In the genomic region with DNA sequence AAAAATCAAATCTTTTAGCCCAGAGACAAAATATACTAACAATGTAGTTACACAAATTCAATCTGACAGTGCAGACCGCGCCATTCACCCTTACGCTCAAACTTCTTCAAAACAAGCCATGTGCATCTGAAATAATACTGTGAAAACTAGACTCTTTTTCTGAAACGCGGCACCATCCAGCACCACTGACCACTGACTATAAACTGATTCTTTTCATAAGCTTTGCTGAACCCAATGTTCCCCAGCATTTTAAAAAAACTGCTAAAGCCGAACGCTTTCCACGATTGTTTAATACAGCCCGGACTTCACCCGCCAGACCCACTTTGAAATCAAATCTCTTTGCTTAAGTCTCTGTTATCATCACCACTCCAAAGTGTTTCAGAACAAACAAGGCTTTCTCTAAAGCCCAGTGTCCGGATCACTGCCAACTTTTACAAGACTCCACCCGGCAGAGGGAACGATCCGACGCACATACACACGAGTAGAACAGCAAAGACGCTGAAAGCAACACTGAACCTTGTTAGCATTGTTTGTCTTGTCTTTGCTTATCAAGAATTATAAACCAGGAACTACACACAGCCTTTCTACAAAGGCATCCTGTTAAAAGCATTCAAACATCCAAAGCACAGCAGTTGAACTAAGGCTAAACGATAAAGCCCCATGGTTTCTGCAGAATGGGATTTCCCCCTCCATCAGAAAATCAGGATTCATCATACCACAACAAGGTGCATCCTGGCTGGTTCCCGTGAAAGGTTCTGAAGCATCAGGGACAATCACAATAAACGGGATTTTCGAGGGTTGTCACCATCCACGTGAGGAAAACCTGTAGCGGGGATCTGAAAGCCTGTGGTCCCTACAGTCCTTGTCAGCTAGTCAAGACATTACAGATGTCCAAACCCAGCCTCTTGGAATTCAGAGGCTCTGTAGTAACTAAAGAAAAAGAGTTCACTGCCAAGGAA, we compare ENCODE assay signal across 9 mouse cellular contexts. TPM values are rescaled to one million over a fixed set of nuclear protein-coding genes. Genes with fewer than 3 reads are reported as not detected.
DNase-seq lines count a peak whose midpoint lies in the region; ATAC-seq and TF ChIP-seq lines count a peak whose summit lies in the region.
"Had no signal": no experiment of that assay in that cellular context is flagged by ENCODE, and none has a peak within 500 bp of the region (broad histone marks: within the 10 kb centered on the region; RNA-seq: fewer than 3 reads in every experiment).

No protein-coding gene starts in this region.

- no peaks in the 10 kb centered on the region for H3K27me3 ChIP-seq in embryonic facial prominence, embryonic 11.5 days (ENCODE audit: control insufficient read depth, insufficient read depth, low read length)
- no peaks in the 10 kb centered on the region for H3K27me3 ChIP-seq in forebrain, embryonic 13.5 days
- no peaks in the 10 kb centered on the region for H3K27me3 ChIP-seq in hindbrain, embryonic 14.5 days (ENCODE audit: control insufficient read depth, insufficient read depth, low read length)
- H3K27me3 ChIP-seq in midbrain, embryonic 14.5 days (ENCODE audit: control insufficient read depth, insufficient read depth, low read length) = no peaks in the 10 kb centered on the region
- H3K27me3 ChIP-seq in kidney, adult 2 months (replicated peaks; ENCODE audit: control insufficient read depth, insufficient read depth, low read length) = no peaks in the 10 kb centered on the region
- H3K27me3 ChIP-seq: embryonic facial prominence, embryonic 13.5 days had no signal

- no peak overlapping the region for H3K4me2 ChIP-seq in embryonic facial prominence, embryonic 11.5 days (ENCODE audit: low read depth, low read length)
- H3K4me2 ChIP-seq in forebrain, embryonic 13.5 days = peak overlapping the region; percentile 60
- H3K4me2 ChIP-seq in hindbrain, embryonic 14.5 days (replicated peaks) = peak overlapping the region; percentile 38
- H3K4me2 ChIP-seq in midbrain, embryonic 14.5 days (ENCODE audit: low read length) = peak overlapping the region; percentile 64
- H3K4me2 ChIP-seq: embryonic facial prominence, embryonic 13.5 days had no signal

- no peaks in the 10 kb centered on the region for H3K9me3 ChIP-seq in embryonic facial prominence, embryonic 11.5 days (replicated peaks; ENCODE audit: control insufficient read depth, low read length)
- H3K9me3 ChIP-seq in forebrain, embryonic 13.5 days (replicated peaks) = no peaks in the 10 kb centered on the region
- no peaks in the 10 kb centered on the region for H3K9me3 ChIP-seq in hindbrain, embryonic 14.5 days (ENCODE audit: control insufficient read depth, low read length)
- H3K9me3 ChIP-seq in midbrain, embryonic 14.5 days (ENCODE audit: control insufficient read depth, low read length) = no peaks in the 10 kb centered on the region
- H3K9me3 ChIP-seq: embryonic facial prominence, embryonic 13.5 days had no signal

- TF ChIP-seq POLR2A in kidney, adult 2 months (IDR thresholded peaks at IDR 0.05; ENCODE audit: low read depth, low read length) = no peak

- WGBS in embryonic facial prominence, embryonic 11.5 days = 65% methylated on average over 23 of the region's 23 CpGs
- 12% methylated on average over 23 of the region's 23 CpGs for WGBS in forebrain, embryonic 13.5 days
- 41% methylated on average over 23 of the region's 23 CpGs for WGBS in hindbrain, embryonic 14.5 days
- 6% methylated on average over 23 of the region's 23 CpGs for WGBS in midbrain, embryonic 14.5 days
- 75% methylated on average over 23 of the region's 23 CpGs for WGBS in kidney, adult 2 months

- H3K4me3 ChIP-seq in embryonic facial prominence, embryonic 11.5 days (ENCODE audit: low read depth, low read length) = peak overlapping the region; percentile 5; the same call in 1 of the 2 replicates
- H3K4me3 ChIP-seq in forebrain, embryonic 13.5 days = peak overlapping the region; percentile 35
- peak overlapping the region; percentile 8; the same call in 1 of the 2 replicates for H3K4me3 ChIP-seq in hindbrain, embryonic 14.5 days (replicated peaks; ENCODE audit: low read length)
- H3K4me3 ChIP-seq in midbrain, embryonic 14.5 days (replicated peaks; ENCODE audit: low read depth, low read length) = peak overlapping the region; percentile 33
- H3K4me3 ChIP-seq in kidney, adult 2 months (ENCODE audit: insufficient read depth, low read depth, low read length) = no peak overlapping the region
- H3K4me3 ChIP-seq: embryonic facial prominence, embryonic 13.5 days had no signal

- no peaks in the 10 kb centered on the region for H3K4me1 ChIP-seq in embryonic facial prominence, embryonic 11.5 days (ENCODE audit: control insufficient read depth, insufficient read depth, low read length)
- H3K4me1 ChIP-seq in forebrain, embryonic 13.5 days = peaks cover 27% of the 10 kb centered on the region
- no peaks in the 10 kb centered on the region for H3K4me1 ChIP-seq in hindbrain, embryonic 14.5 days (replicated peaks; ENCODE audit: control insufficient read depth, insufficient read depth, low read length)
- peaks cover 11% of the 10 kb centered on the region for H3K4me1 ChIP-seq in midbrain, embryonic 14.5 days (ENCODE audit: control insufficient read depth, insufficient read depth, low read length)
- no peaks in the 10 kb centered on the region for H3K4me1 ChIP-seq in kidney, adult 2 months (ENCODE audit: control insufficient read depth, insufficient read depth, low read length)
- H3K4me1 ChIP-seq: embryonic facial prominence, embryonic 13.5 days had no signal

- no peaks in the 10 kb centered on the region for H3K36me3 ChIP-seq in embryonic facial prominence, embryonic 11.5 days (replicated peaks; ENCODE audit: control insufficient read depth, insufficient read depth, low read depth, low read length)
- H3K36me3 ChIP-seq in forebrain, embryonic 13.5 days (ENCODE audit: poor library complexity, severe bottlenecking) = no peaks in the 10 kb centered on the region
- H3K36me3 ChIP-seq in hindbrain, embryonic 14.5 days (replicated peaks; ENCODE audit: control insufficient read depth, insufficient read depth) = no peaks in the 10 kb centered on the region
- no peaks in the 10 kb centered on the region for H3K36me3 ChIP-seq in midbrain, embryonic 14.5 days (ENCODE audit: control insufficient read depth, insufficient read depth, low read length)
- no peaks in the 10 kb centered on the region for H3K36me3 ChIP-seq in kidney, adult 2 months (ENCODE audit: control insufficient read depth, insufficient read depth, low read length)
- H3K36me3 ChIP-seq: embryonic facial prominence, embryonic 13.5 days had no signal

- ATAC-seq in embryonic facial prominence, embryonic 11.5 days (replicated peaks; ENCODE audit: insufficient number of reproducible peaks, low FRiP score, low TSS enrichment, low read depth) = no peak
- ATAC-seq in forebrain, embryonic 13.5 days = peak; percentile 16; the same call in 1 of the 2 replicates
- peak; percentile 51; the same call in 1 of the 2 replicates for ATAC-seq in hindbrain, embryonic 14.5 days (ENCODE audit: low FRiP score)
- ATAC-seq in midbrain, embryonic 14.5 days (ENCODE audit: low FRiP score, low TSS enrichment) = no peak; the same call in 1 of the 2 replicates
- no peak for ATAC-seq in monocyte, adult 5-6 weeks (replicated peaks; ENCODE audit: insufficient number of reproducible peaks, low FRiP score, low TSS enrichment, poor library complexity, severe bottlenecking)

- no peak overlapping the region for H3K27ac ChIP-seq in embryonic facial prominence, embryonic 11.5 days (replicated peaks; ENCODE audit: low read depth, low read length)
- peak overlapping the region; percentile 63 for H3K27ac ChIP-seq in forebrain, embryonic 13.5 days
- no peak overlapping the region for H3K27ac ChIP-seq in hindbrain, embryonic 14.5 days
- H3K27ac ChIP-seq in midbrain, embryonic 14.5 days (replicated peaks; ENCODE audit: low read depth, low read length) = no peak overlapping the region
- H3K27ac ChIP-seq in kidney, adult 2 months (ENCODE audit: insufficient read depth, low read depth, low read length) = no peak overlapping the region
- H3K27ac ChIP-seq: embryonic facial prominence, embryonic 13.5 days had no signal

- H3K9ac ChIP-seq in embryonic facial prominence, embryonic 11.5 days (replicated peaks; ENCODE audit: low read length) = 0 out of 2 replicates have a peak overlapping the region, but pooled peaks have one; percentile 9
- H3K9ac ChIP-seq in forebrain, embryonic 13.5 days = peak overlapping the region; percentile 59
- peak overlapping the region; percentile 35; the same call in 1 of the 2 replicates for H3K9ac ChIP-seq in hindbrain, embryonic 14.5 days
- peak overlapping the region; percentile 34; the same call in 1 of the 2 replicates for H3K9ac ChIP-seq in midbrain, embryonic 14.5 days (replicated peaks; ENCODE audit: low read length)
- H3K9ac ChIP-seq: embryonic facial prominence, embryonic 13.5 days had no signal

- no peak for TF ChIP-seq CTCF in kidney, adult 2 months (conservative IDR thresholded peaks at IDR 0.05; ENCODE audit: insufficient read depth, insufficient read length, low read depth, low read length)

- no peak for DNase-seq in embryonic facial prominence, embryonic 11.5 days (ENCODE audit: low spot score)
- DNase-seq in hindbrain, embryonic 14.5 days (ENCODE audit: low spot score) = no peak
- DNase-seq in midbrain, embryonic 14.5 days = peak; percentile 59
- DNase-seq in adrenal gland, adult (ENCODE audit: inconsistent age in 2 of 2, low spot score in 1 of 2) = no peak
- no peak for DNase-seq in kidney, adult 2 months
- DNase-seq: thymus, postnatal 14 days had no signal

RNA-seq across cellular contexts. Expression of a gene that starts 36.8 kb away (rescaled TPM):
- 64.2 and 73.6 TPM in 2 replicates for polyA plus RNA-seq in embryonic facial prominence, embryonic 11.5 days (2014; fragmentation: Nextera tagmentation; extraction: Ambion mirVana)
- 87.6 and 88.2 TPM in 2 replicates for polyA plus RNA-seq in forebrain, embryonic 13.5 days (2015; fragmentation: Nextera tagmentation; extraction: Ambion mirVana)
- polyA plus RNA-seq in hindbrain, embryonic 14.5 days (2014; fragmentation: Nextera tagmentation; extraction: Ambion mirVana) = 130 and 152 TPM in 2 replicates
- 103 and 131 TPM in 2 replicates for polyA plus RNA-seq in midbrain, embryonic 14.5 days (2014; fragmentation: Nextera tagmentation; extraction: Ambion mirVana)
- total RNA-seq in monocyte, adult 5-6 weeks (2017) = 145 to 184 TPM (median 151 TPM) in 3 replicates
- 39.7 and 53.7 TPM in 2 replicates for polyA plus RNA-seq in kidney, adult 2 months (2012; rRNA removed)

Comparison
In these comparisons a context has a peak if more than half of its experiments do, and no peak if none do; other contexts are left out.
1. ATAC-seq: peak in forebrain, embryonic 13.5 days (single experiment) and hindbrain, embryonic 14.5 days (single experiment); none in embryonic facial prominence, embryonic 11.5 days (single experiment), midbrain, embryonic 14.5 days (single experiment) and monocyte, adult 5-6 weeks (single experiment).
2. H3K9ac ChIP-seq: peak in every context shown above with its lines; median percentile 59 in forebrain, embryonic 13.5 days; 35 in hindbrain, embryonic 14.5 days; 34 in midbrain, embryonic 14.5 days; 9 in embryonic facial prominence, embryonic 11.5 days.